Mouse (Mus musculus): ENCODE results near the gene Zfyve28. TPM values are rescaled to one million over a fixed set of nuclear protein-coding genes. Genes with fewer than 3 reads are reported as not detected.

The Zfyve28 gene
- total RNA-seq (2017), result 0.43 to 3.9 TPM (median 0.67 TPM) in 3 replicates

GRCm38 (mm10) chr5:34288154-34288716 lies at the start of gene Zfyve28, which contains the start of gene Cfap99:
Zfyve28 (minus strand) TSS chr5:34288449.
Cfap99 (plus strand) TSS chr5:34288600.
- no peak for ATAC-seq (replicated peaks; ENCODE audit: insufficient number of reproducible peaks, low FRiP score, low TSS enrichment, poor library complexity, severe bottlenecking)

- peak; percentile 34; the same call in 1 of the 2 replicates for ATAC-seq (replicated peaks; ENCODE audit: insufficient number of reproducible peaks, low FRiP score, low TSS enrichment, poor library complexity, severe bottlenecking)
Observed at GRCm38 (mm10) chr5:34336775-34337450, 48.7 kb upstream of the Zfyve28 start.

GRCm38 (mm10) chr5:34336097-34336774 lies 48.0 kb upstream of the Zfyve28 start, which contains the start of gene Rnf4:
Rnf4 (plus strand) TSS chr5:34336289.
- peak; percentile 95 for ATAC-seq (replicated peaks; ENCODE audit: insufficient number of reproducible peaks, low FRiP score, low TSS enrichment, poor library complexity, severe bottlenecking)

GRCm38 (mm10) chr5:34335539-34336096 lies 47.4 kb upstream of the Zfyve28 start:
- ATAC-seq (replicated peaks; ENCODE audit: insufficient number of reproducible peaks, low FRiP score, low TSS enrichment, poor library complexity, severe bottlenecking), result 0 out of 2 replicates have a peak, but pooled peaks have one; percentile 2

GRCm38 (mm10) chr5:34334081-34334480 lies 45.8 kb upstream of the Zfyve28 start:
- ATAC-seq (replicated peaks; ENCODE audit: insufficient number of reproducible peaks, low FRiP score, low TSS enrichment, poor library complexity, severe bottlenecking), result no peak

- no peak for ATAC-seq (replicated peaks; ENCODE audit: insufficient number of reproducible peaks, low FRiP score, low TSS enrichment, poor library complexity, severe bottlenecking)
Observed at GRCm38 (mm10) chr5:34330136-34330535, 41.9 kb upstream of the Zfyve28 start.

DNA sequence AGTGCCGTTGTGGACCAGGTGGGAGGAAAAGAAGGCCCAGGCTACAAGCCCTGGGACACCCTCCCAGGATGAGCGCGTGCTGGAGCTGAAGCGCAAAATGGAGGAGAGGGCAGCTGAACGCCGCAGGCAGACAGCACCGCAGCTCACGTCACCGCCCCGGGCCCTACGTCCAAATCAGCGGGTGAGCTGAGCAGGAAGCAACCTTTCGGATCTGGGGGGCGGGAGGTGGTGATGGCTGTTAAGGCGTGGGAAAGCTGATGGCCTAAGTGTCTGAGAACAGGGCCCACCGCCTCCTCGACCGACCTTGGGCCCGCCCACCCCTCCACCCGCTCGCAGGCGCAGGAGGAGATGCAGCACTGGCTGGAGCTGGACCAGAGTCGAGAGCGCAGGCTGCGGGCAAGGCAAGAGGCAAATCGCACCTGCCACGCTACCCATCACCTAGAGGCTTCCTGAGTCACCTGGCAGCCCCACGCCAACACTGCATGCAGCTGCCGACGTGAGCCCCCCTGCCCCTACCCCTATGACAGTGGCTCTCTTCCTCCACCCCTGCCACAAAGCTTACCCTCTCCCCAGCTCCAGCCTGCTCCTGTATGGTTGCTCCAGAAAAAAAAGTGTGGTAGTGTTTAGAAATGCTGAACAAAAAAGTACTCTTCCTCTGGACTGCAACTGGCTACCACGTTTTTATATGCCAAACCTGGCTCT lies 38.8 kb upstream of the Zfyve28 start:
- ATAC-seq (replicated peaks; ENCODE audit: insufficient number of reproducible peaks, low FRiP score, low TSS enrichment, poor library complexity, severe bottlenecking), result no peak

DNA sequence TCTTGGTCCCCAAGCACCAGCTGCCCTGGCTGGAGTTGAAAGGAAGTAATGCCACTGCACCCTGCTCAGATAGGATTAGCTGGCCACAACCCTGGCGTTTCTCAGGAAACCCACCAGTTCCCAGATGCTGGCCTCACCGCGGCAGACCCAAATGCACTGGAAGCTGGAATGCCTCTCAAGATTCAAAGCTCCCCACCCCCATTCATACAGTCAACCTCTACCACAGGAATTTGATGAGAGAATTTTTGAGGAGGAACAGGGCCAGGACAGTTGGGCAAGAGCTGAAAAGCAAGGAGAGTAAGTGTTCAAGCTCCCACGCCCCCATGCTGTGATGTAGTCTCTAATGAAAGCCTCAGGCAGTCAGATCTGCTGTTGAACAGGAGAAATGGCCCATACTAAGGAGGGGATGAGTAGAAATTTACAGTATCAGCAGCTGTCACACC lies 38.0 kb upstream of the Zfyve28 start:
- no peak for ATAC-seq (replicated peaks; ENCODE audit: insufficient number of reproducible peaks, low FRiP score, low TSS enrichment, poor library complexity, severe bottlenecking)

GRCm38 (mm10) chr5:34325286-34325685 lies 37.0 kb upstream of the Zfyve28 start:
- no peak for ATAC-seq (replicated peaks; ENCODE audit: insufficient number of reproducible peaks, low FRiP score, low TSS enrichment, poor library complexity, severe bottlenecking)

DNA sequence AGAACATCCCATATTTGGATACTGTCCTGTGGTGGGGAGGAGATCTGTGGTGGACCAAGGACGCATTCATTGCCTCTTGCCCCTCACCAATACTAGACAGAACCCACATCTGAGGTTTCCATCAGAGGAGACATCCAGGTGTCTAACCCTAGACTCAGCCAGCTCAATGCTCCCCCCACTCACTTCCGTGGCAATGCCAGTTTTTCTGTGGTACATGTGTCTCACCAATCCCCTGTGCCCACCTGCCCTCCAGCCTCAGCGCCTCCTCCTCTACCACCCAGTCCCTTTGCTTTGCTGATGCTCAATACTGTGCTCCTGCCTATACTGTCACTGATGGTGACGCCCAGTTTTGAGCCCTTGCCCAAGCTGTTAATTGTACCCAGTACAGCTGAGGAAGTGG lies 33.0 kb upstream of the Zfyve28 start:
- no peak for ATAC-seq (replicated peaks; ENCODE audit: insufficient number of reproducible peaks, low FRiP score, low TSS enrichment, poor library complexity, severe bottlenecking)

DNA sequence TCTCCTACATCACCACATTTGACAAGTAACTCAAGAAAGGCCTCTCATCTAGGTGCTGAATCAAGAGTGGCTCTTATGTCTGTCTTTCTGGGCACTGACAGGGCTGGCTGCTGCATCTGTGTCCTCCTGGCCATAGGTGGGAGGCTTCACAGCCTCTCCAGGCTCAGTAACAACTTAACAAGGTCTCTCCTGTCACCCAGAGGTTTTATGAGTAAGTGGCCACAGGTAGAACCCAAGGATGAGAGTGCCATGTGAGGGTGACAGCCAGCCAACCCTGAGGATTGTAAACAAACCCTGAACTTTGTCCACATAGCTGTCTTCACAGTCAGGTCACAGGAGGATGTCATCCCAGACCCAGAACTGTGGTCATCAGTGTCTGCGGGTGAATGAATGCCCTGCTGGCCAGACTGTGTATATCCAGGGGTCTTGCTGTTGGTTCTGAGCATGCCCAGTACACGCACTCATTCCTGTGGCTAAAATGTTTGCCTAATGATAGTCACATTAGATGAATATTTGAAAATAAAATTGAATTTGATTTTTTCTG lies 31.3 kb upstream of the Zfyve28 start:
- no peak for ATAC-seq (replicated peaks; ENCODE audit: insufficient number of reproducible peaks, low FRiP score, low TSS enrichment, poor library complexity, severe bottlenecking)

DNA sequence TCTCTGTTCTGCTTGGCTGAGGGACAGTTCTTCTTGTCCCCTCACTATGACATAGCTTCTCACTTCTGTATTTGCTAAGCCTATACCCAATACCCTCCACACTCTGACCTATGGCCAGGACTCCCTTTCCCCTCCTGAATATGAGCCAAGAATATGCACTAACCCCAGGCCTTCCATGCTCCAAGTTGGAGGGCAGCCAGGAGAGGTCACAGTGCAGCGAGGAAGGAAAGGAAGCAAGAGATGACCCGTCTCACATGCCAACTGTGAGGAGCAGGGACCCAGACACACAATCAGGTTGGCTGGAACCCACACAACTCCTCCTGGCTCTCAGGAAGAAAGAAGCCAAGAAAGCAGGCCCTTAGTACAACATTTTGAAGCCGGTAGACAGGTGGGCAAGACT lies 20.8 kb upstream of the Zfyve28 start:
- no peak for ATAC-seq (replicated peaks; ENCODE audit: insufficient number of reproducible peaks, low FRiP score, low TSS enrichment, poor library complexity, severe bottlenecking)

- ATAC-seq (replicated peaks; ENCODE audit: insufficient number of reproducible peaks, low FRiP score, low TSS enrichment, poor library complexity, severe bottlenecking), result no peak
Observed at GRCm38 (mm10) chr5:34302377-34302776, 14.1 kb upstream of the Zfyve28 start.

DNA sequence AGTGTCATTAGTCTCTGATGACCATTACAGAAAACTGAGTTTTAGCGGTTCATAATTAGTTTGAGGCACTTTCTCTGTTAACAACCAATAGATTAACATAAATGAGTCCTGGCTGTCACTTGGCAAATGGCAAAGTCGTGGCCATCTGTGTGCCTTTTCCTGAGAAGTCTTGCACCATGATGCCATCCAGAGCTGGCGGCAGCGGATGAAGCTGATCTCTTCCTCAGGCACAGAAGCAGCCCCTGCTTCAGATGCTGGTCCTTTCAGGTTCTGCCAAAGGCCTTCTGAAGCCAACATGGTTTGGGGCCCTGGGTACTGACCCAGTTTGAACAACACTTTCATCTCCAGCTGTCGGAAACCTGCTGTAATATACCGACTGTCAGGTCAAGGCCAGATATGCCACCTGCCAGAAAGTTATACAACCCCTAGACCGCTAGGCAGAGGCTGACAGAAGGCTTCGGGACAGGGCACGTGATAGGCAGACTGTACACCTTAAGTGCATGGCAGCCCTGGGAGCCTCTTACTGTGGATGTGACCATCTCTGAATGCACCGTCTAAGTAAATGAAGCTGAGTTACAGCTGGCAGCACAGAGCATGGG lies 10.8 kb upstream of the Zfyve28 start:
- no peak for ATAC-seq (replicated peaks; ENCODE audit: insufficient number of reproducible peaks, low FRiP score, low TSS enrichment, poor library complexity, severe bottlenecking)

DNA sequence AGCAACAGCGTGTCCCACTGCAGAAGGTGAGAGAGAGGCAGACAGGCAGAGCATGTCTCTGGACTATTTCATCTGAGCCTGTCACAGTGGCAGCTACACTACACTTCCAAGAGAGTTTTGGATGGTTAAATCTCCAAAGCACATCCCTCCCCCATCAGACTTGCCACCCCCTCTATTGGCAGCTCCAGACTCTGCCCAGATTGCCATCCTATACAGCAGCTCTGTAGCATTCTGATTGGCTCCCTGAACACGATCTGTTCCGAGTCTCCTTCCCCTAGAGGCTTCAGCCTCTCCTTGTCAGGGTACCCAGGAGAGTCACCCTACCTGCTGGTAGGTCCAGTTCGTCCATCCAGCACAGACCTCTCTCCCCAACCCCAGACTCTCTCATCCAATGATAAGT lies 9.8 kb upstream of the Zfyve28 start:
- no peak for ATAC-seq (replicated peaks; ENCODE audit: insufficient number of reproducible peaks, low FRiP score, low TSS enrichment, poor library complexity, severe bottlenecking)

DNA sequence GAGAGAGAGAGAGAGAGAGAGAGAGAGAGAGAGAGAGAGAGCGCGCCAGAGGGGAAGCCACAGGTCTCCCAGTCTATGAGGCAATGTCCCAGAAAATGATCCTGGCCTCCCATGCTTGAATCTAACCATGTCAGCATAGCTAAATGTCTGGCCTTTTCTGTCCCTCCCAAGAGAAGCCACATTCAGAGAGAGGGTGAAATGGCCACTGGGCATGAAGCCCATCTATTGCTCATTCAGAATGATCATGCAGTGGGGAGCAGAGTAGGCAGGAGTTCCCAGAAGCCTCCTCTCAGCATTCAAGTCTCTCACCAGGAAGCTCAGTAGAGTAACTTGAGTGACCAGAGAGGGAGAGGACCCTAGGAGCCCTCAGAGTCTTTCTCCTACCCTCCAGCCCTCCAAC lies 6.9 kb upstream of the Zfyve28 start:
- ATAC-seq (replicated peaks; ENCODE audit: insufficient number of reproducible peaks, low FRiP score, low TSS enrichment, poor library complexity, severe bottlenecking), result no peak

DNA sequence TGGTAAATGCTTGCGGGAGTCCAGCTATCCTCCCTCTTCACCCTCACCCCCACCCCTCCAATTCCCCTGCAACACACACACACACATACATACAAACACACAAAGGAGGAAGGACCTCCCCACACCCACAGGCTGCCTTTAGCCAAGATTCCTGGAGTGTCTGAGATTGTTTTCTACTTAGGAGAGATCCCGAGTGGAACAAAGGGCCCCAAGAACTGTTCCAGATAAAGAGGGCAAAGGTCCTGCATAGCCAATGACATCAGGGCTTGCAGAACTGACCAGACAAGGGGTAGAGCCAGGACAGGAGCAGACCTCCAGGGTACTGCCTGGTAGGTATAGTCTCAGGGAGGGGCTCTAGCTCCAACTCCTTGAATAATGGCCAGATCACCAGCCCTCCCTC lies 6.4 kb upstream of the Zfyve28 start:
- ATAC-seq (replicated peaks; ENCODE audit: insufficient number of reproducible peaks, low FRiP score, low TSS enrichment, poor library complexity, severe bottlenecking), result no peak

DNA sequence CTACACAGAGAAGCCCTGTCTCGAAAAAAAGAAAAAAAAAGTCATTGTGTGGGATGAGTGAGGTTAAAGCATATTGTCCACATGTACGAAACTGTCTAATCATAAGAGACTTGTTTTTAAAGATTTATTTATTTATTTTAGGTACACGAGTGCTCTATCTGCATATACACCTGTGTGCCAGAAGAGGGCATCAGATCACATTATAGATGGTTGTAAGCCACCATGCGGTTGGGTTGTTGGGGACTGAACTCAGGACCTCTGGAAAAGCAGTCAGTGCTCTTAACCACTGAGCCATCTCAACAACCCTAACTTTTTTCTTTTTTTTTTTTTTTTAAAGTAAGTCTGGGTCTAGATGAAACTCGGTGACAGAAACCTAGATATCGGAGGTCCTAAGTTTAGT lies 5.1 kb upstream of the Zfyve28 start:
- ATAC-seq (replicated peaks; ENCODE audit: insufficient number of reproducible peaks, low FRiP score, low TSS enrichment, poor library complexity, severe bottlenecking), result no peak

Data from monocyte, adult 5-6 weeks (primary cell).